Mouse (Mus musculus) small intestine, adult 2 months (tissue): ENCODE results near the gene Ube2r2. TPM values are rescaled to one million over a fixed set of nuclear protein-coding genes. Genes with fewer than 3 reads are reported as not detected.

Experiments
- H3K27ac ChIP-seq: fragments of 200-500 bp; 2 replicates; pipeline ENCODE4 v1.5.1; 2012; ENCODE audit warnings: low read depth, low read length, control low read depth, inconsistent platforms; ENCODE audit not compliant: insufficient read depth
- H3K27me3 ChIP-seq: fragments of 200-500 bp; 2 replicates; pipeline ENCODE4 v1.6.1; 2012; ENCODE audit warnings: mild to moderate bottlenecking, moderate library complexity, low read length, inconsistent platforms; ENCODE audit not compliant: control insufficient read depth, insufficient read depth
- H3K36me3 ChIP-seq: fragments of 200-500 bp; 2 replicates; pipeline ENCODE4 v1.6.1; 2012; ENCODE audit warnings: mild to moderate bottlenecking, low read length, control low read depth, inconsistent platforms; ENCODE audit not compliant: control insufficient read depth, insufficient read depth
- H3K4me1 ChIP-seq: fragments of 200-500 bp; 2 replicates; pipeline ENCODE4 v1.6.1; 2012; ENCODE audit warnings: low read length, inconsistent platforms, mixed read lengths; ENCODE audit not compliant: control insufficient read depth, insufficient read depth, insufficient read length
- H3K4me3 ChIP-seq: fragments of 200-500 bp; 2 replicates; pipeline ENCODE4 v1.5.1; 2012; ENCODE audit warnings: low read depth, mild to moderate bottlenecking, control low read depth, inconsistent platforms, low read length, moderate library complexity
- CTCF ChIP-seq: fragments of 200-500 bp; IDR thresholded peaks from 2 replicates; pipeline ENCODE4 v1.5.1; 2012; ENCODE audit warnings: low read depth, mild to moderate bottlenecking, control low read depth, inconsistent platforms, low read length, moderate library complexity, mixed read lengths; ENCODE audit not compliant: insufficient replicate concordance, insufficient read length; ENCODE audit errors: extremely low read depth
- POLR2A ChIP-seq: fragments of 200-500 bp; IDR thresholded peaks from 2 replicates; pipeline ENCODE4 v1.6.1; 2012; ENCODE audit warnings: low read depth, mild to moderate bottlenecking, control low read depth, inconsistent platforms, low read length, moderate library complexity
- WGBS: fragments of 180-500 bp; shearing (Covaris S2); methylation state at CpG from one replicate; pipeline ENCODE4 v1.1.7; 2018; 5-methylcytosine and 5-hydroxymethylcytosine counted together
- polyA plus RNA-seq: library from polyadenylated mRNA; depleted of rRNA; stranded (reverse); fragments of >200 nt; gene quantifications from 2 replicates; pipeline ENCODE4 v1.2.3, GENCODE M21; 2012

Gene Ube2r2
- polyA plus RNA-seq, 1 experiment = 25.3 TPM

GRCm38 (mm10) chr4:41102901-41103300 lies 32.6 kb upstream of the Ube2r2 start:
- TF ChIP-seq CTCF (no peak), POLR2A (no peak)
- Histone ChIP-seq H3K36me3 (no peaks in the 10 kb centered on the region), H3K4me3 (no peak overlapping the region), H3K4me1 (peaks cover 4% of the 10 kb centered on the region; the same call in 1 of the 2 replicates), H3K27ac (no peak overlapping the region), H3K27me3 (no peaks in the 10 kb centered on the region)

- WGBS = 64% methylated on average over 4 of the region's 4 CpGs
- no peak for TF ChIP-seq POLR2A
- no peak for TF ChIP-seq CTCF
- Histone ChIP-seq H3K27me3 (no peaks in the 10 kb centered on the region), H3K4me3 (no peak overlapping the region), H3K36me3 (no peaks in the 10 kb centered on the region), H3K27ac (no peak overlapping the region), H3K4me1 (no peaks in the 10 kb centered on the region)
Measured at GRCm38 (mm10) chr4:41107440-41107839, 28.1 kb upstream of the Ube2r2 start.

GRCm38 (mm10) chr4:41108717-41109425 lies 26.7 kb upstream of the Ube2r2 start:
- TF ChIP-seq POLR2A (no peak), CTCF (no peak)
- H3K4me1 ChIP-seq = no peaks in the 10 kb centered on the region
- H3K27ac ChIP-seq = no peak overlapping the region
- 43% methylated on average over 10 of the region's 10 CpGs for WGBS
- H3K27me3 ChIP-seq = no peaks in the 10 kb centered on the region
- H3K36me3 ChIP-seq = peaks cover 2% of the 10 kb centered on the region; the same call in 1 of the 2 replicates
- no peak overlapping the region for H3K4me3 ChIP-seq

- Histone ChIP-seq H3K36me3 (peaks cover 47% of the 10 kb centered on the region), H3K4me3 (no peak overlapping the region), H3K27me3 (no peaks in the 10 kb centered on the region), H3K27ac (no peak overlapping the region), H3K4me1 (no peaks in the 10 kb centered on the region)
- WGBS = 91% methylated on average over 9 of the region's 9 CpGs
- TF ChIP-seq CTCF = no peak
- TF ChIP-seq POLR2A = no peak
Measured at GRCm38 (mm10) chr4:41114358-41115070, 21.0 kb upstream of the Ube2r2 start.

- TF ChIP-seq CTCF (no peak), POLR2A (no peak)
- WGBS = 88% methylated on average over 6 of the region's 6 CpGs
- H3K36me3 ChIP-seq = peaks cover 52% of the 10 kb centered on the region
Measured at GRCm38 (mm10) chr4:41115074-41115473, 20.5 kb upstream of the Ube2r2 start.

GRCm38 (mm10) chr4:41115793-41116192 lies 19.8 kb upstream of the Ube2r2 start:
- no peaks in the 10 kb centered on the region for H3K4me1 ChIP-seq
- WGBS = 95% methylated on average over 15 of the region's 15 CpGs
- no peak overlapping the region for H3K27ac ChIP-seq
- no peaks in the 10 kb centered on the region for H3K27me3 ChIP-seq
- peaks cover 55% of the 10 kb centered on the region for H3K36me3 ChIP-seq
- TF ChIP-seq POLR2A (no peak), CTCF (no peak)
- H3K4me3 ChIP-seq = no peak overlapping the region

More at GRCm38 (mm10) chr4:41115074-41115473, 20.5 kb upstream of the Ube2r2 start:
- H3K27me3 ChIP-seq = no peaks in the 10 kb centered on the region
- H3K4me1 ChIP-seq = no peaks in the 10 kb centered on the region
- no peak overlapping the region for H3K27ac ChIP-seq
- H3K4me3 ChIP-seq = no peak overlapping the region

GRCm38 (mm10) chr4:41116817-41117216 lies 18.7 kb upstream of the Ube2r2 start:
- Histone ChIP-seq H3K27me3 (no peaks in the 10 kb centered on the region), H3K27ac (no peak overlapping the region), H3K4me3 (no peak overlapping the region), H3K4me1 (no peaks in the 10 kb centered on the region; the same call in 1 of the 2 replicates), H3K36me3 (peaks cover 63% of the 10 kb centered on the region)
- TF ChIP-seq CTCF (no peak), POLR2A (no peak)
- 58% methylated on average over 3 of the region's 3 CpGs for WGBS
